Mouse (Mus musculus): ENCODE data around the gene Ppy.

Gene Ppy

GRCm38 (mm10) chr11:102086331-102086730 is 14.8 kb downstream of the Ppy start:
- no peak for TF ChIP-seq CTCF (conservative IDR thresholded peaks at IDR 0.05; ENCODE audit: low read length)
- TF ChIP-seq NANOG (IDR thresholded peaks at IDR 0.05; ENCODE audit: borderline replicate concordance, low read length), result no peak
- no peak for TF ChIP-seq POU5F1 (IDR thresholded peaks at IDR 0.05; ENCODE audit: borderline replicate concordance, low read length)
- Histone ChIP-seq H3K36me3 (ENCODE audit: insufficient read depth, low read length) (no peaks in the 10 kb centered on the region), H3K27me3 (ENCODE audit: insufficient read depth, low read length) (peaks cover 55% of the 10 kb centered on the region), H3K4me1 (replicated peaks; ENCODE audit: low read depth, low read length) (peaks cover 55% of the 10 kb centered on the region), H3K4me3 (replicated peaks; ENCODE audit: low read length) (no peak overlapping the region), H3K9me3 (ENCODE audit: low read length) (peaks cover 7% of the 10 kb centered on the region; the same call in 1 of the 2 replicates)

GRCm38 (mm10) chr11:102084159-102084558 is 17.0 kb downstream of the Ppy start:
- Histone ChIP-seq H3K36me3 (ENCODE audit: insufficient read depth, low read length) (no peaks in the 10 kb centered on the region), H3K4me1 (replicated peaks; ENCODE audit: low read depth, low read length) (peaks cover 45% of the 10 kb centered on the region), H3K9me3 (ENCODE audit: low read length) (peaks cover 7% of the 10 kb centered on the region; the same call in 1 of the 2 replicates), H3K27me3 (ENCODE audit: insufficient read depth, low read length) (peaks cover 63% of the 10 kb centered on the region), H3K4me3 (replicated peaks; ENCODE audit: low read length) (no peak overlapping the region)
- no peak for TF ChIP-seq POU5F1 (IDR thresholded peaks at IDR 0.05; ENCODE audit: borderline replicate concordance, low read length)
- TF ChIP-seq CTCF (conservative IDR thresholded peaks at IDR 0.05; ENCODE audit: low read length), result no peak
- no peak for TF ChIP-seq NANOG (IDR thresholded peaks at IDR 0.05; ENCODE audit: borderline replicate concordance, low read length)

GRCm38 (mm10) chr11:102083193-102083592 is 17.9 kb downstream of the Ppy start:
- no peak for TF ChIP-seq NANOG (IDR thresholded peaks at IDR 0.05; ENCODE audit: borderline replicate concordance, low read length)
- TF ChIP-seq CTCF (conservative IDR thresholded peaks at IDR 0.05; ENCODE audit: low read length), result no peak
- no peak for TF ChIP-seq POU5F1 (IDR thresholded peaks at IDR 0.05; ENCODE audit: borderline replicate concordance, low read length)
- Histone ChIP-seq H3K9me3 (ENCODE audit: low read length) (peaks cover 7% of the 10 kb centered on the region; the same call in 1 of the 2 replicates), H3K27me3 (ENCODE audit: insufficient read depth, low read length) (peaks cover 57% of the 10 kb centered on the region), H3K4me1 (replicated peaks; ENCODE audit: low read depth, low read length) (peaks cover 36% of the 10 kb centered on the region), H3K4me3 (replicated peaks; ENCODE audit: low read length) (no peak overlapping the region), H3K36me3 (ENCODE audit: insufficient read depth, low read length) (no peaks in the 10 kb centered on the region)

- Histone ChIP-seq H3K9me3 (ENCODE audit: low read length) (peaks cover 7% of the 10 kb centered on the region; the same call in 1 of the 2 replicates), H3K4me3 (replicated peaks; ENCODE audit: low read length) (peak overlapping the region; percentile 66)
Observed at GRCm38 (mm10) chr11:102082322-102082721, 18.8 kb downstream of the Ppy start.

GRCm38 (mm10) chr11:102073722-102074121 is 27.4 kb downstream of the Ppy start:
- TF ChIP-seq POU5F1 (IDR thresholded peaks at IDR 0.05; ENCODE audit: borderline replicate concordance, low read length), result no peak
- no peak for TF ChIP-seq CTCF (conservative IDR thresholded peaks at IDR 0.05; ENCODE audit: low read length)
- no peak for TF ChIP-seq NANOG (IDR thresholded peaks at IDR 0.05; ENCODE audit: borderline replicate concordance, low read length)
- H3K4me1 ChIP-seq (replicated peaks; ENCODE audit: low read depth, low read length), result peaks cover 11% of the 10 kb centered on the region
- no peaks in the 10 kb centered on the region for H3K36me3 ChIP-seq (ENCODE audit: insufficient read depth, low read length)
- H3K9me3 ChIP-seq (ENCODE audit: low read length), result no peaks in the 10 kb centered on the region
- no peak overlapping the region for H3K4me3 ChIP-seq (replicated peaks; ENCODE audit: low read length)
- H3K27me3 ChIP-seq (ENCODE audit: insufficient read depth, low read length), result peaks cover 17% of the 10 kb centered on the region

More at GRCm38 (mm10) chr11:102082322-102082721, 18.8 kb downstream of the Ppy start:
- TF ChIP-seq CTCF (conservative IDR thresholded peaks at IDR 0.05; ENCODE audit: low read length), result no peak
- TF ChIP-seq NANOG (IDR thresholded peaks at IDR 0.05; ENCODE audit: borderline replicate concordance, low read length), result no peak
- no peak for TF ChIP-seq POU5F1 (IDR thresholded peaks at IDR 0.05; ENCODE audit: borderline replicate concordance, low read length)
- peaks cover 29% of the 10 kb centered on the region for H3K4me1 ChIP-seq (replicated peaks; ENCODE audit: low read depth, low read length)
- H3K27me3 ChIP-seq (ENCODE audit: insufficient read depth, low read length), result peaks cover 50% of the 10 kb centered on the region
- H3K36me3 ChIP-seq (ENCODE audit: insufficient read depth, low read length), result no peaks in the 10 kb centered on the region

GRCm38 (mm10) chr11:102072729-102073128 is 28.4 kb downstream of the Ppy start:
- Histone ChIP-seq H3K4me1 (replicated peaks; ENCODE audit: low read depth, low read length) (peaks cover 15% of the 10 kb centered on the region), H3K9me3 (ENCODE audit: low read length) (no peaks in the 10 kb centered on the region), H3K4me3 (replicated peaks; ENCODE audit: low read length) (no peak overlapping the region), H3K36me3 (ENCODE audit: insufficient read depth, low read length) (no peaks in the 10 kb centered on the region), H3K27me3 (ENCODE audit: insufficient read depth, low read length) (peaks cover 11% of the 10 kb centered on the region)
- TF ChIP-seq CTCF (conservative IDR thresholded peaks at IDR 0.05; ENCODE audit: low read length), result no peak
- no peak for TF ChIP-seq NANOG (IDR thresholded peaks at IDR 0.05; ENCODE audit: borderline replicate concordance, low read length)
- no peak for TF ChIP-seq POU5F1 (IDR thresholded peaks at IDR 0.05; ENCODE audit: borderline replicate concordance, low read length)

GRCm38 (mm10) chr11:102070426-102070825 is 30.7 kb downstream of the Ppy start:
- H3K9me3 ChIP-seq (ENCODE audit: low read length), result no peaks in the 10 kb centered on the region
- no peak overlapping the region for H3K4me3 ChIP-seq (replicated peaks; ENCODE audit: low read length)
- no peaks in the 10 kb centered on the region for H3K36me3 ChIP-seq (ENCODE audit: insufficient read depth, low read length)
- H3K27me3 ChIP-seq (ENCODE audit: insufficient read depth, low read length), result peaks cover 11% of the 10 kb centered on the region
- TF ChIP-seq POU5F1 (IDR thresholded peaks at IDR 0.05; ENCODE audit: borderline replicate concordance, low read length) (no peak), NANOG (IDR thresholded peaks at IDR 0.05; ENCODE audit: borderline replicate concordance, low read length) (no peak), CTCF (conservative IDR thresholded peaks at IDR 0.05; ENCODE audit: low read length) (no peak)
- H3K4me1 ChIP-seq (replicated peaks; ENCODE audit: low read depth, low read length), result peaks cover 15% of the 10 kb centered on the region

GRCm38 (mm10) chr11:102069633-102070032 is 31.5 kb downstream of the Ppy start:
- Histone ChIP-seq H3K9me3 (ENCODE audit: low read length) (no peaks in the 10 kb centered on the region), H3K27me3 (ENCODE audit: insufficient read depth, low read length) (peaks cover 9% of the 10 kb centered on the region), H3K4me1 (replicated peaks; ENCODE audit: low read depth, low read length) (peaks cover 15% of the 10 kb centered on the region), H3K36me3 (ENCODE audit: insufficient read depth, low read length) (no peaks in the 10 kb centered on the region), H3K4me3 (replicated peaks; ENCODE audit: low read length) (no peak overlapping the region)
- TF ChIP-seq CTCF (conservative IDR thresholded peaks at IDR 0.05; ENCODE audit: low read length), result no peak

- H3K27me3 ChIP-seq (ENCODE audit: insufficient read depth, low read length), result peaks cover 9% of the 10 kb centered on the region
- H3K4me3 ChIP-seq (replicated peaks; ENCODE audit: low read length), result no peak overlapping the region
- H3K4me1 ChIP-seq (replicated peaks; ENCODE audit: low read depth, low read length), result peaks cover 15% of the 10 kb centered on the region
- H3K36me3 ChIP-seq (ENCODE audit: insufficient read depth, low read length), result no peaks in the 10 kb centered on the region
- TF ChIP-seq NANOG (IDR thresholded peaks at IDR 0.05; ENCODE audit: borderline replicate concordance, low read length) (no peak), CTCF (conservative IDR thresholded peaks at IDR 0.05; ENCODE audit: low read length) (peak; percentile 48), POU5F1 (IDR thresholded peaks at IDR 0.05; ENCODE audit: borderline replicate concordance, low read length) (no peak)
- no peaks in the 10 kb centered on the region for H3K9me3 ChIP-seq (ENCODE audit: low read length)
Observed at GRCm38 (mm10) chr11:102068969-102069368, 32.1 kb downstream of the Ppy start.
